24 mouse cellular contexts compared by ENCODE assay signal in the genomic region with DNA sequence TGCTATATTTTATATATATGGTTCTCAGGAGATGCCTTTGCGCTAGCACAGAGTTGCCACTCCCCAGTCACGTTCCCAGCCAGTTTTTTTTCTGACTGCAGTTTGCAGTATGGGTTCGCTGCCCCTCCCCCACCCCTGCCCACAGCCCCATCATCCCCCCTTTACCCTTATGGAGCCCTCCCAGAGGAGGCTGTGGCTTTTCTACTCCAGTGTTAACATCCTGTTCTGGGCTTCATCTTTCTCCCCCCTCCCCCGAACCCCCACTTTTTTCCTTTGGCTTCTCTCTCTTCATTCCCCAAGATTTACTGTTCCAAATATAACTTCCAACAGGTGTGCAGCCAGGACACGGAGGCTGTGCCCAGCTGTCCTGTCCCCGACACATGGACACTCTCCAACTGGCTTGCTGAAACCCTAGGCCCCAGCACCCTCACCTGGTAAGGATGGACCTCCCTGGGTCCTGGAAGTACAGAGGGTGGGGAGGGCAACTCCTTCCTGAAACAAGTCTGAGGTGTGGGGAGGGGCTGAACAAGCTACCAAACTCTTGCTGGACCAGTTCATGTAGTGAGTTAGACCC. TPM values are rescaled to one million over a fixed set of nuclear protein-coding genes. Genes with fewer than 3 reads are reported as not detected.
DNase-seq lines count a peak whose midpoint lies in the region; ATAC-seq and TF ChIP-seq lines count a peak whose summit lies in the region.
"Had no signal": no experiment of that assay in that cellular context is flagged by ENCODE, and none has a peak within 500 bp of the region (broad histone marks: within the 10 kb centered on the region; RNA-seq: fewer than 3 reads in every experiment).

No protein-coding gene starts in this region.

- H3K4me2 ChIP-seq in embryonic facial prominence, embryonic 14.5 days (ENCODE audit: low read depth, low read length) = no peak overlapping the region
- H3K4me2 ChIP-seq in myocyte (ENCODE audit: low read depth) = no peak overlapping the region
- no peak overlapping the region for H3K4me2 ChIP-seq in intestine, embryonic 15.5 days (replicated peaks)
- H3K4me2 ChIP-seq in hindbrain, embryonic 16.5 days (ENCODE audit: low read length) = no peak overlapping the region
- H3K4me2 ChIP-seq: heart, embryonic 13.5 days had no signal

- 31% methylated on average over 6 of the region's 6 CpGs for WGBS in embryonic facial prominence, embryonic 14.5 days
- 45% methylated on average over 6 of the region's 6 CpGs for WGBS in limb, embryonic 10.5 days
- WGBS in intestine, embryonic 15.5 days = 37% methylated on average over 6 of the region's 6 CpGs
- WGBS in hindbrain, embryonic 16.5 days = 55% methylated on average over 6 of the region's 6 CpGs

- H3K27ac ChIP-seq in embryonic facial prominence, embryonic 14.5 days (replicated peaks; ENCODE audit: low read depth, low read length) = peak overlapping the region; percentile 48; the same call in 1 of the 2 replicates
- peak overlapping the region; percentile 59; the same call in 1 of the 2 replicates for H3K27ac ChIP-seq in limb, embryonic 10.5 days
- H3K27ac ChIP-seq in intestine, embryonic 15.5 days = no peak overlapping the region
- no peak overlapping the region for H3K27ac ChIP-seq in hindbrain, embryonic 16.5 days (ENCODE audit: low read depth, low read length)
- H3K27ac ChIP-seq: forebrain, embryonic 10.5 days; heart, adult 2 months; heart, embryonic 13.5 days had no signal

- peak; percentile 44 for DNase-seq in embryonic facial prominence, embryonic 14.5 days (ENCODE audit: low spot score)
- peak; percentile 28 for DNase-seq in forelimb bud, embryonic 11.5 days (ENCODE audit: low read depth, low spot score)
- peak; percentile 33 for DNase-seq in limb, embryonic 10.5 days (ENCODE audit: low spot score)
- no peak for DNase-seq in thymus, postnatal 25 days
- DNase-seq: B cell, adult 2 months; cerebellum, adult 11-12 months; cerebellum, postnatal 10 days; heart, adult 2 months; heart, postnatal 14 days; kidney, adult 2 months; kidney, postnatal 14 days; lung, postnatal 4 days; right cerebral cortex, postnatal 14 days; spleen, adult 18-20 months; thymus, postnatal 14 days had no signal

- H3K4me1 ChIP-seq in embryonic facial prominence, embryonic 14.5 days (ENCODE audit: control insufficient read depth, insufficient read depth, low read length) = 0 out of 2 replicates have a peak, but pooled peaks cover 13% of the 10 kb centered on the region
- peaks cover 24% of the 10 kb centered on the region for H3K4me1 ChIP-seq in limb, embryonic 10.5 days
- H3K4me1 ChIP-seq in intestine, embryonic 15.5 days (replicated peaks) = peaks cover 12% of the 10 kb centered on the region; the same call in 1 of the 2 replicates
- H3K4me1 ChIP-seq in hindbrain, embryonic 16.5 days (ENCODE audit: control insufficient read depth, insufficient read depth, low read depth, low read length) = no peaks in the 10 kb centered on the region

- no peak overlapping the region for H3K9ac ChIP-seq in embryonic facial prominence, embryonic 14.5 days (ENCODE audit: low read depth, low read length)
- no peak overlapping the region for H3K9ac ChIP-seq in intestine, embryonic 15.5 days
- H3K9ac ChIP-seq in hindbrain, embryonic 16.5 days (ENCODE audit: low read depth, low read length) = no peak overlapping the region
- H3K9ac ChIP-seq: heart, embryonic 13.5 days had no signal

- TF ChIP-seq POLR2A in myocyte (IDR thresholded peaks at IDR 0.05; ENCODE audit: insufficient read length, low read depth) = no peak

- H3K4me3 ChIP-seq in embryonic facial prominence, embryonic 14.5 days (ENCODE audit: low read depth, low read length) = no peak overlapping the region
- H3K4me3 ChIP-seq in limb, embryonic 10.5 days = no peak overlapping the region
- H3K4me3 ChIP-seq in myocyte = no peak overlapping the region
- no peak overlapping the region for H3K4me3 ChIP-seq in intestine, embryonic 15.5 days (replicated peaks)
- no peak overlapping the region for H3K4me3 ChIP-seq in hindbrain, embryonic 16.5 days (ENCODE audit: low read length)
- H3K4me3 ChIP-seq: forebrain, embryonic 10.5 days; heart, adult 2 months; heart, embryonic 13.5 days had no signal

- peak; percentile 68 for ATAC-seq in embryonic facial prominence, embryonic 14.5 days (ENCODE audit: low read depth)
- ATAC-seq in intestine, embryonic 15.5 days = no peak
- no peak for ATAC-seq in hindbrain, embryonic 16.5 days
- ATAC-seq: forebrain, embryonic 16.5 days; Patski had no signal

- H3K36me3 ChIP-seq in embryonic facial prominence, embryonic 14.5 days (ENCODE audit: control insufficient read depth, insufficient read depth, low read length) = no peaks in the 10 kb centered on the region
- H3K36me3 ChIP-seq in limb, embryonic 10.5 days = no peaks in the 10 kb centered on the region
- no peaks in the 10 kb centered on the region for H3K36me3 ChIP-seq in myocyte (ENCODE audit: control insufficient read depth, insufficient read depth)
- no peaks in the 10 kb centered on the region for H3K36me3 ChIP-seq in intestine, embryonic 15.5 days
- H3K36me3 ChIP-seq in hindbrain, embryonic 16.5 days (ENCODE audit: control insufficient read depth, insufficient read depth, low read length) = no peaks in the 10 kb centered on the region
- H3K36me3 ChIP-seq: forebrain, embryonic 10.5 days; G1E; heart, embryonic 13.5 days had no signal

- no peak overlapping the region for H3ac ChIP-seq in myocyte (ENCODE audit: control insufficient read depth, insufficient read length)

- no peaks in the 10 kb centered on the region for H3K27me3 ChIP-seq in embryonic facial prominence, embryonic 14.5 days (replicated peaks; ENCODE audit: control insufficient read depth, insufficient read depth, low read length)
- H3K27me3 ChIP-seq in limb, embryonic 10.5 days (ENCODE audit: low read depth, poor library complexity, severe bottlenecking) = no peaks in the 10 kb centered on the region
- no peaks in the 10 kb centered on the region for H3K27me3 ChIP-seq in myocyte (ENCODE audit: control insufficient read depth, insufficient read depth, insufficient read length)
- H3K27me3 ChIP-seq in intestine, embryonic 15.5 days (replicated peaks) = no peaks in the 10 kb centered on the region
- H3K27me3 ChIP-seq in hindbrain, embryonic 16.5 days (replicated peaks; ENCODE audit: control insufficient read depth, insufficient read depth, low read length) = no peaks in the 10 kb centered on the region
- H3K27me3 ChIP-seq: CH12.LX; heart, embryonic 13.5 days had no signal

- no peaks in the 10 kb centered on the region for H3K79me2 ChIP-seq in myocyte (ENCODE audit: control insufficient read depth, insufficient read depth)

- no peaks in the 10 kb centered on the region for H3K9me3 ChIP-seq in embryonic facial prominence, embryonic 14.5 days (ENCODE audit: control insufficient read depth, low read length)
- H3K9me3 ChIP-seq in limb, embryonic 10.5 days (replicated peaks) = no peaks in the 10 kb centered on the region
- H3K9me3 ChIP-seq in intestine, embryonic 15.5 days = no peaks in the 10 kb centered on the region
- H3K9me3 ChIP-seq in hindbrain, embryonic 16.5 days (ENCODE audit: control insufficient read depth, low read length) = no peaks in the 10 kb centered on the region
- H3K9me3 ChIP-seq: forebrain, embryonic 10.5 days; G1E; heart, embryonic 13.5 days had no signal

TF ChIP-seq in myocyte, 11 proteins besides CTCF, POLR2A, EP300 and RAD21:
- TF ChIP-seq TCF12 (IDR thresholded peaks at IDR 0.05; ENCODE audit: insufficient read depth, poor library complexity, severe bottlenecking) (peak; percentile 74), POLR2AphosphoS2 (IDR thresholded peaks at IDR 0.05; ENCODE audit: insufficient read length, low read depth) (no peak), REST (IDR thresholded peaks at IDR 0.05; ENCODE audit: insufficient read depth, insufficient read length) (no peak), USF1 (IDR thresholded peaks at IDR 0.05; ENCODE audit: low read depth) (no peak), MYOG (IDR thresholded peaks at IDR 0.05; ENCODE audit: control insufficient read depth in 1 of 3, insufficient read depth in 1 of 3, insufficient read length in 2 of 3, low read depth in 2 of 3) (peak; percentile 91 to 96 (median 94)), CEBPB (IDR thresholded peaks at IDR 0.05; ENCODE audit: insufficient read depth, poor library complexity, severe bottlenecking) (no peak), MAX (IDR thresholded peaks at IDR 0.05; ENCODE audit: low read depth) (no peak), SRF (IDR thresholded peaks at IDR 0.05; ENCODE audit: control insufficient read depth, insufficient read length, low read depth) (no peak), MYOD1 (IDR thresholded peaks at IDR 0.05; ENCODE audit: control insufficient read depth in 1 of 3, insufficient read length in 2 of 3, low read depth in 2 of 3) (peak; percentile 50 to 95 (median 86)), E2F4 (IDR thresholded peaks at IDR 0.05; ENCODE audit: insufficient read depth) (no peak), TCF3 (IDR thresholded peaks at IDR 0.05; ENCODE audit: insufficient read length, low read depth) (peak; percentile 55)
TF ChIP-seq in myocyte: peak in this region for 4.

RNA-seq across cellular contexts. Expression of a gene that starts 44.8 kb away (rescaled TPM):
- 50.9 and 51.7 TPM in 2 replicates for polyA plus RNA-seq in embryonic facial prominence, embryonic 14.5 days (2014; fragmentation: Nextera tagmentation; extraction: Ambion mirVana)
- polyA plus RNA-seq in limb, embryonic 10.5 days (2016; fragmentation: Nextera tagmentation; extraction: Ambion mirVana) = 45.8 and 46.9 TPM in 2 replicates
- polyA plus RNA-seq in myocyte (2012; fragmentation: generic; extraction: Trizol) = 25.4 TPM
- 31.1 and 31.3 TPM in 2 replicates for polyA plus RNA-seq in intestine, embryonic 15.5 days (2015; fragmentation: Nextera tagmentation; extraction: Ambion mirVana)
- 22.6 and 25.7 TPM in 2 replicates for polyA plus RNA-seq in hindbrain, embryonic 16.5 days (2015; fragmentation: Nextera tagmentation; extraction: Ambion mirVana)

Comparison
In these comparisons a context has a peak if more than half of its experiments do, and no peak if none do; other contexts are left out.
1. H3K27ac ChIP-seq: peak in embryonic facial prominence, embryonic 14.5 days (single experiment) and limb, embryonic 10.5 days (single experiment); none in intestine, embryonic 15.5 days (single experiment) and hindbrain, embryonic 16.5 days (single experiment).